ENCODE assay signal across 23 mouse cellular contexts in genomic region chr6:127431196-127431766, GRCm38 (mm10). TPM values are rescaled to one million over a fixed set of nuclear protein-coding genes. Genes with fewer than 3 reads are reported as not detected.
DNase-seq lines count a peak whose midpoint lies in the region; ATAC-seq lines count a peak whose summit lies in the region.
"Had no signal": no experiment of that assay in that cellular context is flagged by ENCODE, and none has a peak within 500 bp of the region (broad histone marks: within the 10 kb centered on the region; RNA-seq: fewer than 3 reads in every experiment).

No protein-coding gene starts in this region.

- H3K4me1 ChIP-seq in embryonic facial prominence, embryonic 14.5 days (ENCODE audit: control insufficient read depth, insufficient read depth, low read length): no peaks in the 10 kb centered on the region
- no peaks in the 10 kb centered on the region for H3K4me1 ChIP-seq in embryonic facial prominence, embryonic 10.5 days
- no peaks in the 10 kb centered on the region for H3K4me1 ChIP-seq in embryonic facial prominence, embryonic 15.5 days
- 0 out of 2 replicates have a peak, but pooled peaks cover 4% of the 10 kb centered on the region for H3K4me1 ChIP-seq in midbrain, embryonic 14.5 days (ENCODE audit: control insufficient read depth, insufficient read depth, low read length)
- H3K4me1 ChIP-seq in forebrain, embryonic 10.5 days: peaks cover 6% of the 10 kb centered on the region; the same call in 1 of the 2 replicates
- H3K4me1 ChIP-seq: embryonic facial prominence, embryonic 12.5 days; forebrain, embryonic 15.5 days; hindbrain, embryonic 13.5 days had no signal

- ATAC-seq in embryonic facial prominence, embryonic 14.5 days (ENCODE audit: low read depth): peak; percentile 57
- ATAC-seq in embryonic facial prominence, embryonic 15.5 days (ENCODE audit: insufficient number of reproducible peaks, low FRiP score, low TSS enrichment, low read depth): no peak
- ATAC-seq in midbrain, embryonic 14.5 days (ENCODE audit: low FRiP score, low TSS enrichment): no peak
- ATAC-seq: CD4-positive, CD25-positive, alpha-beta regulatory T cell, adult 4 months; forebrain, embryonic 15.5 days; hindbrain, postnatal 0 days had no signal

- H3K27me3 ChIP-seq in embryonic facial prominence, embryonic 14.5 days (replicated peaks; ENCODE audit: control insufficient read depth, insufficient read depth, low read length): no peaks in the 10 kb centered on the region
- H3K27me3 ChIP-seq in embryonic facial prominence, embryonic 10.5 days (replicated peaks; ENCODE audit: low read depth, poor library complexity, severe bottlenecking): no peaks in the 10 kb centered on the region
- no peaks in the 10 kb centered on the region for H3K27me3 ChIP-seq in embryonic facial prominence, embryonic 15.5 days
- H3K27me3 ChIP-seq in midbrain, embryonic 14.5 days (ENCODE audit: control insufficient read depth, insufficient read depth, low read length): no peaks in the 10 kb centered on the region
- H3K27me3 ChIP-seq in forebrain, embryonic 10.5 days (ENCODE audit: poor library complexity, severe bottlenecking): no peaks in the 10 kb centered on the region
- H3K27me3 ChIP-seq: embryonic facial prominence, embryonic 12.5 days; forebrain, embryonic 15.5 days; heart, embryonic 15.5 days; hindbrain, embryonic 13.5 days had no signal

- 0 out of 2 replicates have a peak overlapping the region, but pooled peaks have one; percentile 18 for H3K27ac ChIP-seq in embryonic facial prominence, embryonic 14.5 days (replicated peaks; ENCODE audit: low read depth, low read length)
- no peak overlapping the region for H3K27ac ChIP-seq in embryonic facial prominence, embryonic 10.5 days (replicated peaks)
- H3K27ac ChIP-seq in embryonic facial prominence, embryonic 15.5 days (replicated peaks): 0 out of 2 replicates have a peak overlapping the region, but pooled peaks have one; percentile 34
- H3K27ac ChIP-seq in midbrain, embryonic 14.5 days (replicated peaks; ENCODE audit: low read depth, low read length): no peak overlapping the region
- H3K27ac ChIP-seq in forebrain, embryonic 10.5 days: no peak overlapping the region
- H3K27ac ChIP-seq: embryonic facial prominence, embryonic 12.5 days; forebrain, embryonic 15.5 days; heart, adult 2 months; heart, embryonic 15.5 days; hindbrain, embryonic 13.5 days; hindbrain, postnatal 0 days had no signal

- WGBS in embryonic facial prominence, embryonic 14.5 days: 44% methylated on average over 6 of the region's 6 CpGs
- WGBS in embryonic facial prominence, embryonic 10.5 days: 64% methylated on average over 6 of the region's 6 CpGs
- 25% methylated on average over 6 of the region's 6 CpGs for WGBS in embryonic facial prominence, embryonic 15.5 days
- 35% methylated on average over 6 of the region's 6 CpGs for WGBS in midbrain, embryonic 14.5 days
- 62% methylated on average over 6 of the region's 6 CpGs for WGBS in forebrain, embryonic 10.5 days

- no peak overlapping the region for H3K4me3 ChIP-seq in embryonic facial prominence, embryonic 14.5 days (ENCODE audit: low read depth, low read length)
- no peak overlapping the region for H3K4me3 ChIP-seq in embryonic facial prominence, embryonic 10.5 days
- no peak overlapping the region for H3K4me3 ChIP-seq in embryonic facial prominence, embryonic 15.5 days (replicated peaks)
- H3K4me3 ChIP-seq in midbrain, embryonic 14.5 days (replicated peaks; ENCODE audit: low read depth, low read length): no peak overlapping the region
- H3K4me3 ChIP-seq in forebrain, embryonic 10.5 days: no peak overlapping the region
- H3K4me3 ChIP-seq: embryonic facial prominence, embryonic 12.5 days; forebrain, embryonic 15.5 days; heart, adult 2 months; heart, embryonic 15.5 days; hindbrain, embryonic 13.5 days had no signal

- H3K4me2 ChIP-seq in embryonic facial prominence, embryonic 14.5 days (ENCODE audit: low read depth, low read length): no peak overlapping the region
- H3K4me2 ChIP-seq in embryonic facial prominence, embryonic 15.5 days (replicated peaks): no peak overlapping the region
- H3K4me2 ChIP-seq in midbrain, embryonic 14.5 days (ENCODE audit: low read length): no peak overlapping the region
- H3K4me2 ChIP-seq: embryonic facial prominence, embryonic 12.5 days; forebrain, embryonic 15.5 days; heart, embryonic 11.5 days; heart, embryonic 15.5 days; hindbrain, embryonic 13.5 days had no signal

- peak; percentile 69 for DNase-seq in embryonic facial prominence, embryonic 14.5 days (ENCODE audit: low spot score)
- DNase-seq in embryonic facial prominence, embryonic 10.5 days (ENCODE audit: low spot score): no peak
- peak; percentile 4 to 10 for DNase-seq in urinary bladder, adult 18-20 months (ENCODE audit: low spot score in 2 of 2)
- DNase-seq in urinary bladder, postnatal 25 days (ENCODE audit: low spot score): no peak
- DNase-seq in midbrain, embryonic 14.5 days: peak; percentile 34
- no peak for DNase-seq in forebrain, embryonic 10.5 days (ENCODE audit: extremely low spot score, low spot score)
- no peak for DNase-seq in kidney, adult 9 months
- DNase-seq: adrenal gland, postnatal 14 days; B cell, adult 2 months; cerebellum, adult 2 months; cerebellum, postnatal 10 days; gastrocnemius, postnatal 36 days; heart, adult 2 months; heart, postnatal 14 days had no signal

- no peaks in the 10 kb centered on the region for H3K36me3 ChIP-seq in embryonic facial prominence, embryonic 14.5 days (ENCODE audit: control insufficient read depth, insufficient read depth, low read length)
- H3K36me3 ChIP-seq in embryonic facial prominence, embryonic 10.5 days (replicated peaks): no peaks in the 10 kb centered on the region
- H3K36me3 ChIP-seq in embryonic facial prominence, embryonic 15.5 days: no peaks in the 10 kb centered on the region
- no peaks in the 10 kb centered on the region for H3K36me3 ChIP-seq in midbrain, embryonic 14.5 days (ENCODE audit: control insufficient read depth, insufficient read depth, low read length)
- no peaks in the 10 kb centered on the region for H3K36me3 ChIP-seq in forebrain, embryonic 10.5 days (replicated peaks)
- H3K36me3 ChIP-seq: embryonic facial prominence, embryonic 12.5 days; forebrain, embryonic 15.5 days; G1E; heart, embryonic 15.5 days; hindbrain, embryonic 13.5 days had no signal

- no peaks in the 10 kb centered on the region for H3K9me3 ChIP-seq in embryonic facial prominence, embryonic 14.5 days (ENCODE audit: control insufficient read depth, low read length)
- H3K9me3 ChIP-seq in embryonic facial prominence, embryonic 10.5 days: no peaks in the 10 kb centered on the region
- no peaks in the 10 kb centered on the region for H3K9me3 ChIP-seq in embryonic facial prominence, embryonic 15.5 days (replicated peaks)
- no peaks in the 10 kb centered on the region for H3K9me3 ChIP-seq in midbrain, embryonic 14.5 days (ENCODE audit: control insufficient read depth, low read length)
- H3K9me3 ChIP-seq in forebrain, embryonic 10.5 days: no peaks in the 10 kb centered on the region
- H3K9me3 ChIP-seq: embryonic facial prominence, embryonic 12.5 days; forebrain, embryonic 15.5 days; G1E; heart, embryonic 15.5 days had no signal

- no peak overlapping the region for H3K9ac ChIP-seq in embryonic facial prominence, embryonic 14.5 days (ENCODE audit: low read depth, low read length)
- H3K9ac ChIP-seq in embryonic facial prominence, embryonic 15.5 days: no peak overlapping the region
- no peak overlapping the region for H3K9ac ChIP-seq in midbrain, embryonic 14.5 days (replicated peaks; ENCODE audit: low read length)
- H3K9ac ChIP-seq: embryonic facial prominence, embryonic 12.5 days; forebrain, embryonic 15.5 days; heart, embryonic 15.5 days; hindbrain, embryonic 13.5 days had no signal

RNA-seq across cellular contexts. Expression of gene Parp11, which starts 15.4 kb away (rescaled TPM):
- 26.9 and 28.4 TPM in 2 replicates for polyA plus RNA-seq in embryonic facial prominence, embryonic 14.5 days (2014; fragmentation: Nextera tagmentation; extraction: Ambion mirVana)
- polyA plus RNA-seq in embryonic facial prominence, embryonic 10.5 days (2016; fragmentation: Nextera tagmentation; extraction: Ambion mirVana): 31.4 and 33.4 TPM in 2 replicates
- 24.0 and 25.7 TPM in 2 replicates for polyA plus RNA-seq in embryonic facial prominence, embryonic 15.5 days (2015; fragmentation: Nextera tagmentation; extraction: Ambion mirVana)
- polyA plus RNA-seq in midbrain, embryonic 14.5 days (2014; fragmentation: Nextera tagmentation; extraction: Ambion mirVana): 79.6 and 111 TPM in 2 replicates
- 35.3 and 38.8 TPM in 2 replicates for polyA plus RNA-seq in forebrain, embryonic 10.5 days (2016; fragmentation: Nextera tagmentation; extraction: Ambion mirVana)

Comparison
In these comparisons a context has a peak if more than half of its experiments do, and no peak if none do; other contexts are left out.
1. DNase-seq: peak in embryonic facial prominence, embryonic 14.5 days (single experiment), urinary bladder, adult 18-20 months (2 of 2) and midbrain, embryonic 14.5 days (single experiment); none in embryonic facial prominence, embryonic 10.5 days (single experiment), urinary bladder, postnatal 25 days (single experiment), forebrain, embryonic 10.5 days (single experiment) and kidney, adult 9 months (single experiment).
2. H3K27ac ChIP-seq: peak in embryonic facial prominence, embryonic 14.5 days (single experiment) and embryonic facial prominence, embryonic 15.5 days (single experiment); none in embryonic facial prominence, embryonic 10.5 days (single experiment), midbrain, embryonic 14.5 days (single experiment) and forebrain, embryonic 10.5 days (single experiment).